Mouse (Mus musculus) small intestine, adult 2 months (tissue): Measurements from ENCODE around the gene Ccdc61.

Source experiments
- CTCF ChIP-seq: fragments of 200-500 bp; IDR thresholded peaks from 2 replicates; pipeline ENCODE4 v1.5.1; 2012; ENCODE audit warnings: low read depth, mild to moderate bottlenecking, control low read depth, inconsistent platforms, low read length, moderate library complexity, mixed read lengths; ENCODE audit not compliant: insufficient replicate concordance, insufficient read length; ENCODE audit errors: extremely low read depth
- POLR2A ChIP-seq: fragments of 200-500 bp; IDR thresholded peaks from 2 replicates; pipeline ENCODE4 v1.6.1; 2012; ENCODE audit warnings: low read depth, mild to moderate bottlenecking, control low read depth, inconsistent platforms, low read length, moderate library complexity

DNA sequence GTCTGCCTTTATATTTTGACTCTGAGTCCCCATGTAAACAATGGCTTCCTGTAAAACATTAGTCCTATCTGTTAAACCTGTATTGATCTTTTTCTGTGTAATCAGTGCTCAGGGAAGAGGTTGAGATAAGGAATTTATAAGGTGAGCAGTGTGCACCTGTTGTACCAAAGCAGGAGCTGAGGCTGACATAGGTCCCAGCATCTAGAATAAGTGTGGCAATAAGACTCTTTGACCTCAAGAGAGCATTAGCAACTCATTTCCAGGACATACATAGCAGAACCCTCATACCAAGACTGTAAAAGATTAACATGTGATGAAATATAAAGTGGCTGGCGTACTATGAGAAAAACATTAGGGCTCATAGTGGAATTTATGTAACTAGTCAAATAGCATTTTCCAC, 61.8 kb downstream of the Ccdc61 start:
- TF ChIP-seq CTCF (no peak), POLR2A (no peak)
